Mouse (Mus musculus): ENCODE results near the gene Pgk2.
"Not testable (repeated sequence)": the region's sequence is repeated elsewhere in the genome, so short reads cannot be mapped to it uniquely, and the experiment has no call there.

Gene Pgk2

GRCm38 (mm10) chr17:40208540-40208939 is at the start of gene Pgk2:
Gene Pgk2, minus strand, starts transcription at chr17:40208640.
- no peak for DNase-seq (ENCODE audit: low spot score in 2 of 2)

- no peak for DNase-seq (ENCODE audit: low spot score in 2 of 2)
Measured at GRCm38 (mm10) chr17:40252487-40252886, 44.0 kb upstream of the Pgk2 start.

- no peak for DNase-seq (ENCODE audit: low spot score in 2 of 2)
Measured at GRCm38 (mm10) chr17:40242135-40242534, 33.7 kb upstream of the Pgk2 start, which contains the start of gene Crisp3. Gene Crisp3, minus strand, starts transcription at chr17:40242288.

- not testable (repeated sequence) for DNase-seq (ENCODE audit: low spot score in 2 of 2)
Measured at GRCm38 (mm10) chr17:40201803-40202202, 6.6 kb downstream of the Pgk2 start.

- not testable (repeated sequence) for DNase-seq (ENCODE audit: low spot score in 2 of 2)
Measured at GRCm38 (mm10) chr17:40190192-40190591, 18.2 kb downstream of the Pgk2 start.

- DNase-seq (ENCODE audit: low spot score in 2 of 2): not testable (repeated sequence)
Measured at GRCm38 (mm10) chr17:40157729-40158359, 50.6 kb downstream of the Pgk2 start.
